Mouse (Mus musculus) stomach, postnatal 0 days (tissue): ENCODE results near the gene Magea8. TPM values are rescaled to one million over a fixed set of nuclear protein-coding genes. Genes with fewer than 3 reads are reported as not detected.
"Not testable (repeated sequence)": the region's sequence is repeated elsewhere in the genome, so short reads cannot be mapped to it uniquely, and the experiment has no call there.

Source experiments
- ATAC-seq: fragments of 200-750 bp; cut with Nextera tagmentation; 2 replicates; pipeline ENCODE4 v1.8.0; 2017; ENCODE audit not compliant: low FRiP score, low TSS enrichment
- DNase-seq: peaks from one replicate; pipeline ENCODE4 v3.0.0-alpha.2; 2016; ENCODE audit warnings: low spot score
- H3K27ac ChIP-seq: fragments of 300-500 bp; sonication (generic); replicated peaks from 2 replicates; pipeline ENCODE4 v1.5.1; 2014; ENCODE audit warnings: mild to moderate bottlenecking, control low read depth
- H3K27me3 ChIP-seq: fragments of 300-500 bp; sonication (generic); 2 replicates; pipeline ENCODE4 v1.6.1; 2014; ENCODE audit warnings: low read length; ENCODE audit not compliant: control insufficient read depth, insufficient read depth
- H3K36me3 ChIP-seq: fragments of 300-500 bp; sonication (generic); 2 replicates; pipeline ENCODE4 v1.6.1; 2014; ENCODE audit warnings: low read length, mixed read lengths; ENCODE audit not compliant: control insufficient read depth, insufficient read depth
- H3K4me1 ChIP-seq: fragments of 300-500 bp; sonication (generic); replicated peaks from 2 replicates; pipeline ENCODE4 v1.6.1; 2014; ENCODE audit warnings: antibody characterized with exemption; ENCODE audit not compliant: control insufficient read depth, insufficient read depth
- H3K4me2 ChIP-seq: fragments of 300-500 bp; sonication (generic); replicated peaks from 2 replicates; pipeline ENCODE4 v1.6.1; 2014; ENCODE audit warnings: low read depth, mild to moderate bottlenecking, control low read depth, moderate library complexity
- H3K4me3 ChIP-seq: fragments of 300-500 bp; sonication (generic); 2 replicates; pipeline ENCODE4 v1.5.1; 2014; ENCODE audit warnings: low read depth, low read length, control low read depth
- H3K9ac ChIP-seq: fragments of 300-500 bp; sonication (generic); 2 replicates; pipeline ENCODE4 v1.6.1; 2014; ENCODE audit warnings: mild to moderate bottlenecking, low read length, control low read depth, mixed read lengths
- H3K9me3 ChIP-seq: fragments of 300-500 bp; sonication (generic); 2 replicates; pipeline ENCODE4 v1.6.1; 2016; ENCODE audit warnings: low read length; ENCODE audit not compliant: control insufficient read depth
- WGBS: fragments of 180-500 bp; shearing (Covaris S2); extraction: QIAGEN DNeasy Blood & Tissue Kit; methylation state at CpG from one replicate; pipeline ENCODE4 v1.1.7; 2014; 5-methylcytosine and 5-hydroxymethylcytosine counted together
- polyA plus RNA-seq: library from polyadenylated mRNA; unstranded; fragments of >200 nt; fragmentation: Nextera tagmentation; extraction: Ambion mirVana; gene quantifications from 2 replicates; pipeline ENCODE4 v1.2.1, GENCODE M21; 2015

The Magea8 gene
- polyA plus RNA-seq, result not detected in 2 replicates

DNA sequence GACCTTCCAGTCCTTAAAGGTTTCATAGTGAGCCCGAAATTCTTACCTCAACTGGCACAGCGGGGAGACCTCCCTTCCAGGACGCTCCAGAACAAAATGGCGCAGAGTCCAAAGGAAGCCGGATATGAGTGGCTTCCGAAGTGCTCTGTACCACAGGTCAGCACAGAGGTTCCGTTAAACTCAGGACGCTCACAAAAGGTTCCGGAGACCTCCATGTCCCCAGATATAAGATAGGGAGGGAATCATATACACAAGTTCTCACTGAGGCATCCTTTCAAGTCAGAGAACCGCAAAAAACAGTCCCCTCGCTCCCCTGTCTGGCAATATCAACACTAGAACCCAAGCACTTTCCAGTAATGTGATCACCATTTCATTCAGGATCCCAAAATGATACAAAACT is at the start of gene Magea8:
Gene Magea8, minus strand, starts transcription at position 101 of the 400 bp plus-strand sequence.
- not testable (repeated sequence) for DNase-seq, H3K9ac ChIP-seq, H3K27ac ChIP-seq, H3K4me1 ChIP-seq, H3K4me2 ChIP-seq, H3K4me3 ChIP-seq, ATAC-seq, H3K36me3 ChIP-seq, H3K9me3 ChIP-seq, H3K27me3 ChIP-seq
- 94% methylated on average over 9 of the region's 11 CpGs for WGBS

DNA sequence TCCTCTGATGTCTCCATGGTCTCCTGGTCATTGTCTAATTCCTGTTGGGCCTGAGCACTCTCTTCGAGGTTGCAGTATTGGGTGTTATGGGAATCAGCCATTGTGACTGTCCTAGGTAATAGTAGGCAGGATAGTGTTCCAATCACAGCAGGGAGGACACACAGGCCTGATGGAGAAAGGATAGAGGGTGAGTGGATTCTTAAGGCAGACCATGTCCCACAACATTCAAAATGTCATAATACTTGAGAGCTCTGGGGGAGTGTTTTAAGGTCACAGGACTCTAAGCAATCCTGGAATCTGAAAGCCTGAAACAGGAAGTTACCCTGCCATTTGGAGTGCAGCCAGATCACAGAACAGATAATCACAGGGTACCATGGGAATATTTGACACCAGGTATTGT is 46.2 kb downstream of the Magea8 start, which contains the start of gene Magea3:
Gene Magea3, minus strand, starts transcription at position 101 of the 400 bp plus-strand sequence.
- not testable (repeated sequence) for H3K27me3 ChIP-seq, H3K4me2 ChIP-seq, H3K4me1 ChIP-seq, H3K4me3 ChIP-seq, ATAC-seq, H3K9ac ChIP-seq, H3K27ac ChIP-seq, DNase-seq, H3K9me3 ChIP-seq, H3K36me3 ChIP-seq
- 42% methylated on average over 1 of the region's 1 CpGs for WGBS

DNA sequence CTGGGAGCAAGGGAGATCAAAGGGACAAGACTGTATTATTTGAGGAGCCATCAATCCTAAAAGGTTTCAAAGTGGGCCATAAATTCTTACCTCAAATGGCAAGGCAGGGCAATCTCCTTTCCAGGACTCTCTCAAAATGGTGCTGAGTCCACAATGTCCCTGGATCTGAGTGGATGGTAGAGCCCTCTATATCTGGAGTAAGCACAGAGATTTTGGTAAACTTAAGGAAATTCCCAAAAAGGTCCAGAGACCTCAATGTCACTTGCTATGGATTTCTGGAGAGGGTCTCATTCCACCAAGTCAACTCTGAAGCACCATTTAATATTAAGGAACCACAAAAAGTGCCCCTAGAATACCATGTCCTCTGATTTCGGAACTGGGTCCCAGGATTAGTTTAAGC is 59.8 kb downstream of the Magea8 start, which contains the start of gene Magea6:
Gene Magea6, minus strand, starts transcription at position 101 of the 400 bp plus-strand sequence.
- H3K4me2 ChIP-seq, H3K27ac ChIP-seq, H3K4me1 ChIP-seq, H3K9me3 ChIP-seq, H3K36me3 ChIP-seq, H3K27me3 ChIP-seq, ATAC-seq, H3K9ac ChIP-seq, H3K4me3 ChIP-seq, DNase-seq: not testable (repeated sequence)
- 56% methylated on average over 1 of the region's 1 CpGs for WGBS

Other genes starting within 250 kb of the Magea8 start
- gene Cldn34b1, start 105.6 kb downstream of the Magea8 start, polyA plus RNA-seq, result not detected in 2 replicates
- not detected in 2 replicates for gene Magea6, start 59.9 kb downstream of the Magea8 start, polyA plus RNA-seq
- not detected in 2 replicates for gene Magea3, start 46.3 kb downstream of the Magea8 start, polyA plus RNA-seq
- not detected in 2 replicates for gene Magea5, start 67.3 kb upstream of the Magea8 start, polyA plus RNA-seq
- not detected in 2 replicates for gene Magea1, start 93.9 kb upstream of the Magea8 start, polyA plus RNA-seq
- gene Magea2, start 97.8 kb upstream of the Magea8 start, polyA plus RNA-seq, result not detected in 2 replicates
- gene Cldn34b2, start 132.6 kb upstream of the Magea8 start, polyA plus RNA-seq, result not detected in 2 replicates
- gene Sat1, start 220.6 kb upstream of the Magea8 start, polyA plus RNA-seq, result 206 and 219 TPM in 2 replicates